Mouse (Mus musculus) heart, embryonic 14.5 days (tissue): ENCODE data around the gene Myo1d. TPM values are rescaled to one million over a fixed set of nuclear protein-coding genes. Genes with fewer than 3 reads are reported as not detected.

ENCODE experiments used
- ATAC-seq: fragments of 200-750 bp; cut with Nextera tagmentation; 2 replicates; pipeline ENCODE4 v1.8.0; 2017; ENCODE audit warnings: low read depth, moderate TSS enrichment; ENCODE audit not compliant: insufficient number of reproducible peaks, insufficient read depth, low FRiP score
- H3K27ac ChIP-seq, 2 experiments: fragments of 200-500 bp in 1 of 2; fragments of 300-500 bp in 1 of 2; sonication (generic) in 1 of 2; replicated peaks in 1 of 2; 2 replicates each; pipeline ENCODE4 v1.5.1; 2012 to 2014; ENCODE audit warnings: low read depth in 2 of 2, low read length in 2 of 2, control low read depth in 1 of 2, mild to moderate bottlenecking in 1 of 2, mixed read lengths in 1 of 2; ENCODE audit not compliant: control insufficient read depth in 1 of 2, insufficient read depth in 1 of 2
- H3K27me3 ChIP-seq: fragments of 300-500 bp; sonication (generic); 2 replicates; pipeline ENCODE4 v1.6.1; 2014; ENCODE audit warnings: mild to moderate bottlenecking, low read length, control low read depth; ENCODE audit not compliant: control insufficient read depth, insufficient read depth
- H3K36me3 ChIP-seq: fragments of 300-500 bp; sonication (generic); 2 replicates; pipeline ENCODE4 v1.6.1; 2014; ENCODE audit warnings: mild to moderate bottlenecking, control low read depth, low read length, mixed read lengths; ENCODE audit not compliant: control insufficient read depth, insufficient read depth
- H3K4me1 ChIP-seq, 2 experiments: fragments of 200-500 bp in 1 of 2; fragments of 300-500 bp in 1 of 2; sonication (generic) in 1 of 2; 2 replicates each; pipeline ENCODE4 v1.6.1; 2012 to 2014; ENCODE audit warnings: low read length in 2 of 2, control low read depth in 1 of 2, mixed read lengths in 1 of 2; ENCODE audit not compliant: control insufficient read depth in 2 of 2, insufficient read depth in 2 of 2
- H3K4me2 ChIP-seq: fragments of 300-500 bp; sonication (generic); 2 replicates; pipeline ENCODE4 v1.6.1; 2014; ENCODE audit warnings: mild to moderate bottlenecking, low read length
- H3K4me3 ChIP-seq, 2 experiments: fragments of 200-500 bp in 1 of 2; fragments of 300-500 bp in 1 of 2; sonication (generic) in 1 of 2; 2 replicates each; pipeline ENCODE4 v1.5.1; 2012 to 2014; ENCODE audit warnings: low read length in 2 of 2, mild to moderate bottlenecking in 2 of 2, control low read depth in 1 of 2, low read depth in 1 of 2, moderate library complexity in 1 of 2; ENCODE audit not compliant: control insufficient read depth in 1 of 2, insufficient read depth in 1 of 2
- H3K9ac ChIP-seq: fragments of 300-500 bp; sonication (generic); 2 replicates; pipeline ENCODE4 v1.6.1; 2014; ENCODE audit warnings: mild to moderate bottlenecking, low read length
- H3K9me3 ChIP-seq: fragments of 300-500 bp; sonication (generic); 2 replicates; pipeline ENCODE4 v1.6.1; 2016; ENCODE audit warnings: low read length, control low read depth; ENCODE audit not compliant: control insufficient read depth
- WGBS: fragments of 180-500 bp; shearing (Covaris S2); extraction: QIAGEN DNeasy Blood & Tissue Kit; methylation state at CpG from one replicate; pipeline ENCODE4 v1.1.7; 2014; 5-methylcytosine and 5-hydroxymethylcytosine counted together
- polyA plus RNA-seq: library from polyadenylated mRNA; unstranded; fragments of >200 nt; fragmentation: Nextera tagmentation; extraction: Ambion mirVana; gene quantifications from 2 replicates; pipeline ENCODE4 v1.2.1, GENCODE M21; 2014

The Myo1d gene
- polyA plus RNA-seq, 1 experiment from 2014 or later, result 9.6 TPM

- 54% methylated on average over 2 of the region's 2 CpGs for WGBS
- H3K36me3 ChIP-seq, result no peaks in the 10 kb centered on the region
- no peak for ATAC-seq
Observed at GRCm38 (mm10) chr11:80754201-80754600, 25.6 kb downstream of the Myo1d start.

GRCm38 (mm10) chr11:80751168-80751567 is 28.7 kb downstream of the Myo1d start:
- no peaks in the 10 kb centered on the region for H3K27me3 ChIP-seq
- no peaks in the 10 kb centered on the region for H3K4me1 ChIP-seq
- H3K36me3 ChIP-seq, result no peaks in the 10 kb centered on the region
- H3K9me3 ChIP-seq, result no peaks in the 10 kb centered on the region
- no peak overlapping the region for H3K4me2 ChIP-seq
- H3K4me3 ChIP-seq, result no peak overlapping the region
- no peak overlapping the region for H3K9ac ChIP-seq
- H3K27ac ChIP-seq, result no peak overlapping the region
- ATAC-seq, result no peak
- WGBS, result 61% methylated on average over 1 of the region's 1 CpGs

More at GRCm38 (mm10) chr11:80754201-80754600, 25.6 kb downstream of the Myo1d start:
- no peak overlapping the region for H3K4me2 ChIP-seq
- H3K9ac ChIP-seq, result no peak overlapping the region
- no peaks in the 10 kb centered on the region for H3K9me3 ChIP-seq
- H3K27ac ChIP-seq, result no peak overlapping the region
- H3K27me3 ChIP-seq, result no peaks in the 10 kb centered on the region
- H3K4me1 ChIP-seq, result no peaks in the 10 kb centered on the region
- H3K4me3 ChIP-seq, result no peak overlapping the region

- WGBS, result 76% methylated on average over 1 of the region's 1 CpGs
- Histone ChIP-seq H3K27me3 (no peaks in the 10 kb centered on the region), H3K4me1 (no peaks in the 10 kb centered on the region), H3K4me2 (no peak overlapping the region), H3K36me3 (no peaks in the 10 kb centered on the region), H3K9me3 (no peaks in the 10 kb centered on the region), H3K9ac (no peak overlapping the region), H3K27ac (no peak overlapping the region), H3K4me3 (no peak overlapping the region)
- ATAC-seq, result no peak
Observed at GRCm38 (mm10) chr11:80749187-80749586, 30.6 kb downstream of the Myo1d start.

- no peak overlapping the region for H3K4me3 ChIP-seq
- H3K9ac ChIP-seq, result no peak overlapping the region
- no peak overlapping the region for H3K27ac ChIP-seq
- no peak overlapping the region for H3K4me2 ChIP-seq
- H3K36me3 ChIP-seq, result no peaks in the 10 kb centered on the region
- no peaks in the 10 kb centered on the region for H3K27me3 ChIP-seq
- H3K4me1 ChIP-seq, result no peaks in the 10 kb centered on the region
- ATAC-seq, result no peak
- 76% methylated on average over 5 of the region's 5 CpGs for WGBS
- H3K9me3 ChIP-seq, result no peaks in the 10 kb centered on the region
Observed at GRCm38 (mm10) chr11:80745426-80745825, 34.4 kb downstream of the Myo1d start.

GRCm38 (mm10) chr11:80743823-80744410 is 35.9 kb downstream of the Myo1d start:
- H3K4me2 ChIP-seq, result no peak overlapping the region
- H3K9ac ChIP-seq, result no peak overlapping the region
- no peak for ATAC-seq
- no peaks in the 10 kb centered on the region for H3K36me3 ChIP-seq
- no peaks in the 10 kb centered on the region for H3K27me3 ChIP-seq
- H3K9me3 ChIP-seq, result no peaks in the 10 kb centered on the region
- 77% methylated on average over 4 of the region's 4 CpGs for WGBS
- H3K4me1 ChIP-seq, result no peaks in the 10 kb centered on the region
- no peak overlapping the region for H3K4me3 ChIP-seq
- H3K27ac ChIP-seq, result no peak overlapping the region

GRCm38 (mm10) chr11:80742462-80742861 is 37.4 kb downstream of the Myo1d start:
- WGBS, result 94% methylated on average over 4 of the region's 4 CpGs
- H3K27me3 ChIP-seq, result no peaks in the 10 kb centered on the region

GRCm38 (mm10) chr11:80734771-80735170 is 45.1 kb downstream of the Myo1d start:
- no peaks in the 10 kb centered on the region for H3K27me3 ChIP-seq
- no peaks in the 10 kb centered on the region for H3K9me3 ChIP-seq
- H3K4me1 ChIP-seq, result no peaks in the 10 kb centered on the region
- no peaks in the 10 kb centered on the region for H3K36me3 ChIP-seq
- H3K27ac ChIP-seq, result no peak overlapping the region
- no peak for ATAC-seq
- no peak overlapping the region for H3K4me2 ChIP-seq
- no peak overlapping the region for H3K9ac ChIP-seq
- H3K4me3 ChIP-seq, result no peak overlapping the region
- 66% methylated on average over 2 of the region's 2 CpGs for WGBS

More at GRCm38 (mm10) chr11:80742462-80742861, 37.4 kb downstream of the Myo1d start:
- Histone ChIP-seq H3K27ac (no peak overlapping the region), H3K9ac (no peak overlapping the region), H3K9me3 (no peaks in the 10 kb centered on the region), H3K4me3 (no peak overlapping the region), H3K4me1 (no peaks in the 10 kb centered on the region), H3K36me3 (no peaks in the 10 kb centered on the region), H3K4me2 (no peak overlapping the region)
- ATAC-seq, result no peak

- no peak for ATAC-seq
- 73% methylated on average over 12 of the region's 12 CpGs for WGBS
Observed at GRCm38 (mm10) chr11:80724701-80725100, 55.1 kb downstream of the Myo1d start.

More at GRCm38 (mm10) chr11:80724701-80725100, 55.1 kb downstream of the Myo1d start:
- no peak overlapping the region for H3K4me2 ChIP-seq
- no peaks in the 10 kb centered on the region for H3K4me1 ChIP-seq
- H3K27me3 ChIP-seq, result no peaks in the 10 kb centered on the region
- H3K9ac ChIP-seq, result no peak overlapping the region
- no peaks in the 10 kb centered on the region for H3K36me3 ChIP-seq
- no peaks in the 10 kb centered on the region for H3K9me3 ChIP-seq
- H3K4me3 ChIP-seq, result no peak overlapping the region
- H3K27ac ChIP-seq, result no peak overlapping the region
